Mouse (Mus musculus) kidney, adult 2 months (tissue): ENCODE results near the gene Mettl4.

Source experiments
- CTCF ChIP-seq: fragments of 200-500 bp; conservative IDR thresholded peaks from 2 replicates; pipeline ENCODE4 v1.5.1; 2011; ENCODE audit warnings: low read depth, mild to moderate bottlenecking, control low read depth, low read length, moderate library complexity, mixed read lengths; ENCODE audit not compliant: insufficient read depth, insufficient read length
- POLR2A ChIP-seq: fragments of 200-500 bp; IDR thresholded peaks from one replicate; pipeline ENCODE4 v1.6.1; 2011; ENCODE audit warnings: low read depth, low read length, control low read depth

DNA sequence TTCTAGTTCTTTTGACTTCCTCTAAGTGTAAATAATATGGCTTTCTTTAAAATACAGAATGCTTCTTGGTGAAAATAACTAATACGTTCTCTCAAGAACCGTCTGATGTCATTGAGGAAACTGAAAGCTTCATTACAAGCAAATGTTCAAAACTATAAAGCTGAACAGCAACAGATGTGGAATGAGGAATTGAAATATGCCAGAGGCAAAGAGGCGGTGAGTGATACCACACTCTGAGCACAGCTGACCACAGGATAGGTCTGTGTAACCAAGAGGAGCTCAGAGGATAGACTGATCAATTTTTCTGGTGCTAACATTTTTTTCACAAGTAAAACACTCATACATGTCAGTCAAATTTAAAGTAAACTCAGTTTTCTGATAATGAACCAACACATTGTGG, 12.6 kb upstream of the Mettl4 start:
- TF ChIP-seq CTCF (no peak), POLR2A (no peak)
